Mouse (Mus musculus) heart, embryonic 10.5 days (tissue): ENCODE data around the gene Epb41l5. TPM values are rescaled to one million over a fixed set of nuclear protein-coding genes. Genes with fewer than 3 reads are reported as not detected.
A peak's percentile ranks its signal among the peaks of the same experiment; 100 is the strongest.

Source experiments
- DNase-seq: peaks from one replicate; pipeline ENCODE4 v3.0.0-alpha.2; 2017; ENCODE audit warnings: low spot score
- H3K27ac ChIP-seq: fragments of 300-500 bp; sonication (generic); 2 replicates; pipeline ENCODE4 v1.5.1; 2016; ENCODE audit warnings: mild to moderate bottlenecking
- H3K27me3 ChIP-seq: fragments of 300-500 bp; sonication (generic); 2 replicates; pipeline ENCODE4 v1.6.1; 2016; ENCODE audit warnings: mild to moderate bottlenecking; ENCODE audit not compliant: poor library complexity, insufficient read depth, severe bottlenecking
- H3K36me3 ChIP-seq: fragments of 300-500 bp; sonication (generic); 2 replicates; pipeline ENCODE4 v1.6.1; 2016; ENCODE audit warnings: mild to moderate bottlenecking, moderate library complexity
- H3K4me1 ChIP-seq: fragments of 300-500 bp; sonication (generic); 2 replicates; pipeline ENCODE4 v1.6.1; 2016; ENCODE audit warnings: mild to moderate bottlenecking
- H3K4me3 ChIP-seq: fragments of 300-500 bp; sonication (generic); 2 replicates; pipeline ENCODE4 v1.5.1; 2016; ENCODE audit warnings: mild to moderate bottlenecking, moderate library complexity
- H3K9me3 ChIP-seq: fragments of 300-500 bp; sonication (generic); 2 replicates; pipeline ENCODE4 v1.6.1; 2016; ENCODE audit warnings: mild to moderate bottlenecking, moderate library complexity
- WGBS: fragments of 180-500 bp; shearing (Covaris S2); methylation state at CpG from one replicate; pipeline ENCODE4 v1.1.7; 2016; 5-methylcytosine and 5-hydroxymethylcytosine counted together
- polyA plus RNA-seq: library from polyadenylated mRNA; unstranded; fragments of >200 nt; fragmentation: Nextera tagmentation; extraction: Ambion mirVana; gene quantifications from 2 replicates; pipeline ENCODE4 v1.2.1, GENCODE M21; 2016

Epb41l5 gene
- polyA plus RNA-seq, 1 experiment from 2014 or later, result 35.4 TPM

DNA sequence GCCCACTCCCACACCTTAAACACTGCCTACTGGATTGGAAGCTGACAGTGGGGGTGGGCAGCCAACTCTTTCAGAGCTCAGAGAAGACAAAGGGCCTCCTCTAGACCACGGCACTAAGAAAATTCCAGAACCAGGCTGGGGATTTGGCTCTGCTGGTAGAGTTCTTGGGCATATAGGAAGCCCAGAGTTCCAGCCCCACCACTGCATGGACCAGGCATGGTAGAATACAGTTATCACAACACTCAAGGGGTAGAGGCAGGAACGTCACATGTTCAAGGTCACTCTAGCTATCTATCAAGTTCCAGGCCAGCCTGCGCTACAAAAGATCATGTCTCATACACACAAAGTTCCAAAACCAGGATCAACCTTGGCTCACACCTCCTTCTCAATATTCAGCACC, 145.6 kb downstream of the Epb41l5 start:
- H3K4me3 ChIP-seq, result peak overlapping the region; percentile 88
- H3K27ac ChIP-seq, result peak overlapping the region; percentile 95
- no peaks in the 10 kb centered on the region for H3K9me3 ChIP-seq
- no peak for DNase-seq
- WGBS, result 57% methylated on average over 3 of the region's 3 CpGs
- H3K27me3 ChIP-seq, result 0 out of 2 replicates have a peak, but pooled peaks cover 7% of the 10 kb centered on the region
- H3K36me3 ChIP-seq, result peaks cover 17% of the 10 kb centered on the region
- peaks cover 54% of the 10 kb centered on the region for H3K4me1 ChIP-seq

DNA sequence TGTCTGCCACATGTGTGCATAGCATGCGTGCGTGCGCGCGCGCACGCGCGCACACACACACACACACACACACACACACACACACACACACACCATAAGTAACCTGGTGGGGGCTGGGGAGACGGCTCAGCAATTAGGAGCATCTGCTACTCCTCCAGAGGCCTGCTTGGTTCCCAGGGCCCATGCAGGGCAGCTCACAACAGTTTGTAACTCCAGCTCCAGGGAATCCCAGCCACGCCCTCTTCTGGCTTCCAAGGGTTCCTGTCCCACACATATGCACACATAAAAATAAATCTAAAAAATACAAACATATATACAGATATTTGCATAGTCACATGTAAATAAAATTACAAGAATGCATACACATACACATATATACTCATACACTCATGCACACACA, 146.1 kb downstream of the Epb41l5 start:
- Histone ChIP-seq H3K4me1 (peaks cover 56% of the 10 kb centered on the region), H3K27ac (peak overlapping the region; percentile 95), H3K36me3 (peaks cover 17% of the 10 kb centered on the region), H3K4me3 (peak overlapping the region; percentile 88), H3K9me3 (no peaks in the 10 kb centered on the region), H3K27me3 (0 out of 2 replicates have a peak, but pooled peaks cover 7% of the 10 kb centered on the region)
- WGBS, result 90% methylated on average over 11 of the region's 11 CpGs
- DNase-seq, result no peak

DNA sequence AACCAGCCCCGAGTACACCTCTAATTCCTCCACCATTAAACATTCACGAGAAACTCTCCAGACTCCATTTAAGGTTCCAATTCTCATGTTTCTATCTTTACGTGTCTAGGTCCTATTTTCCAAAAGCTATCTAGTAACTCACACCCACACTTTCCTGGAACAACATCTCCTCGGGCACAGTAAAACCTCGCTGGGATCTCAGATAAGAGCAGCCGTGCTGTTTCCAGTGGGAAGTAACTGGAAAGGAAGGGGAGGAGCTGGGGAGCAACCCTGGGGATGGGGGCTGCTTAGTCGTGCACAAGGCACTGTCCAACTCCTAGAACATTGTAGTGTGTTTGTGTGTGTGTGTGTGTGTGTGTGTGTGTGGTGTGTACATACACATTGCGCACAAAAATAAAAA, 146.9 kb downstream of the Epb41l5 start:
- Histone ChIP-seq H3K27ac (peak overlapping the region; percentile 38; the same call in 1 of the 2 replicates), H3K9me3 (no peaks in the 10 kb centered on the region), H3K4me1 (peaks cover 64% of the 10 kb centered on the region), H3K4me3 (no peak overlapping the region), H3K36me3 (peaks cover 17% of the 10 kb centered on the region), H3K27me3 (0 out of 2 replicates have a peak, but pooled peaks cover 2% of the 10 kb centered on the region)
- DNase-seq, result no peak
- WGBS, result 44% methylated on average over 8 of the region's 8 CpGs

DNA sequence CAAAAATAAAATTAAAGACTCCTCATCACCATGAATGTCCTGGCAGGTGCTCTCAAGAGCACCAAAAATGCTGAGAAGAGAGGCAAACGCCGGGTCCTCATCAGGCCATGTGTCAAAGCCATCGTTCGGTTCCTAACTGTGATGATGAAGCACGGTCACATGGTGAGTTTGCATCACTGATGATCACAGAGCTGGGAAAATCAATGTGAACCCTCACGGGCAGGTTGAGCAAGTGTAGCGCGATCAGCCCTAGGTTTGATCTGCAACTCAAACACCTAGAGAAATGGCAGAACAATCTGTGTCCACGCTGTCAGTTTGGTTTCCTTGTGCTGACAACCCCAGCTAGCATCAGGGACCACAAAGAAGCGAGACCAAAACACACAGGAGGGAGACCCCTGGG, 149.3 kb downstream of the Epb41l5 start:
- Histone ChIP-seq H3K4me3 (no peak overlapping the region), H3K27ac (no peak overlapping the region), H3K27me3 (no peaks in the 10 kb centered on the region), H3K9me3 (no peaks in the 10 kb centered on the region), H3K4me1 (peaks cover 60% of the 10 kb centered on the region), H3K36me3 (peaks cover 24% of the 10 kb centered on the region)
- 91% methylated on average over 10 of the region's 10 CpGs for WGBS
- DNase-seq, result no peak

DNA sequence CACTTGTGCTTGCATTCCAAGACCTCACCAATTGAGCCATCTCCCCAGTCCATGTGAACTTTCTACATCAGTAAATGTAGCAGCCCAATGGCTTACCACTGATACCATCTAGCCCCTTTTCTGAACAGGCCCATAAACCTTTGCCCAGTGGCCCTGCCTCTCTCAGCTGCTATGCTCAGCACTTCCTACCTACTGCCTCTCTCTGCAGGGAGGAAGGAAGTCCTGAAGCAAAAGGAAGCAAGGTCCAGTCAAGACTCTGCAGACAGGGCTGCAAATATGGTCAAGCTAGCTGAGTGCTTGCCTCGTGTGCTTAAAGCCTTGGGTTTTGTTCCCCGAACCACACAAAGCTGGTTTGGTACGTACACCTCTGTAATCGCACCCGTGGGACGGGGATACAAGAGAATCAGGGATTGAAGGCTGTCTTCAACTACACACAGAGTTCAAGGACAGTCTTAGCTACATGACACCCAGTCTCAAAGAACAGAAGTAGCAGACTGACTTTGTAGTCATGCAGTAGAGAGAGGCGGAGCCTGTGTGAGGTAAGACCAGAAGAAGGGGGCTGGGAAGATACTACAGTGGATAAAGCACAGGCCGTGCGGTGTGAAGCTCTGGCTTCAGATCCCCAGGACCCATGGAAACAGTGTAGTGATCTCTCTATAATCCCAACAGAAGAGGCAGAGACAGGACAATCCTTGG, 150.1 kb downstream of the Epb41l5 start:
- Histone ChIP-seq H3K4me1 (peaks cover 58% of the 10 kb centered on the region), H3K36me3 (peaks cover 24% of the 10 kb centered on the region), H3K27ac (peak overlapping the region; percentile 14; the same call in 1 of the 2 replicates), H3K9me3 (no peaks in the 10 kb centered on the region), H3K4me3 (no peak overlapping the region), H3K27me3 (no peaks in the 10 kb centered on the region)
- DNase-seq, result no peak
- WGBS, result 80% methylated on average over 9 of the region's 9 CpGs

DNA sequence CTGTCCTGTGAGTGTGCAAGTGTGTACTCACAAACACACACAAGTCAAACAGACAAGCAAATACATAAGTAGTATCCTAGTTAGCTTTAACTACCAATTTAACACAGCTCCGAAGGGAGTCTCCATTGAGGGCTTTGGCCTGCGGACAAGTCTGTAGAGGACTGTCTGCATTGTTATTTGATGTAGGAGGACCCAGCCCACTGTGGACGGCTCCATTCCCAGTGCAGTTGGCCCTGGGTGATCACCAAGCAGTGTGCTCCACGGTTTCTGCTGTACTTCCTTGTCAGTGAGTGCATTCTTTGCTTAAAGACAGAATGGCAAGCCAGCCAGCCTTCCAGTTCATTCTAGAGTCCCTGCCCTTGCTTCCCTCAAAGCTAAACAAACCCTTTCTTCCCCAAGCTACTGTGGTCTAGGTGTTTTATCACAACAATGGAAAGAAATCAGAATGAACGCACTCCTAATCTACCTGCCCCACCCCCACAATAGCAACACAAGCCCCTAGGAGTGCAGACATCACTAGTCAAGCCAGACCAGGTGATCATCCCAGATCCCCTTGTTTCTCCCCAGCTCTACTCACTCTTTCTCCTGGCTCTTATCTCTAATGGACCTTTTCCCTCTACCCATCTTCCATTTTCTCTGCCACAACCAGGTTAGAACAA, 151.3 kb downstream of the Epb41l5 start:
- peaks cover 53% of the 10 kb centered on the region for H3K4me1 ChIP-seq
- WGBS, result 76% methylated on average over 5 of the region's 5 CpGs
- DNase-seq, result no peak
- H3K4me3 ChIP-seq, result no peak overlapping the region
- H3K27me3 ChIP-seq, result no peaks in the 10 kb centered on the region
- H3K36me3 ChIP-seq, result peaks cover 27% of the 10 kb centered on the region
- H3K9me3 ChIP-seq, result no peaks in the 10 kb centered on the region
- no peak overlapping the region for H3K27ac ChIP-seq

DNA sequence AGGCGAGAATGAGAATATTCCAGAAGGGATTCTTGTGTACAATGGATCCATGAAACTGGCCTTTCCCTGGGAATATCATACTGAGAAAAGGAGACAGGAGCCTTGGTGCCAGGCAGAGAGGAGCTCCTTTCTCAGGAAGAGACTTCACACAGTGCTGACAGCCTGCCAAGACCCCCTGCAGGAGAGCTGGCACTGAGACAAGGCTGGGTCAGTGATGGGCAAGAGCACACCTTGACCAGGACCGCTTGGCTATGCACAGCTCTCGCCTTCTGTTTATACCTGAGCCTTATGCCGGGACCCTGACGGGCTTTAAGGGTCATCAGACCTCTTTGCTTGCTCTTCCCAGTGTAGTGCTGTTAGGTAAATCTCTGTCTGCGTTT, 153.4 kb downstream of the Epb41l5 start:
- Histone ChIP-seq H3K4me1 (peaks cover 51% of the 10 kb centered on the region), H3K36me3 (peaks cover 18% of the 10 kb centered on the region; the same call in 1 of the 2 replicates), H3K9me3 (no peaks in the 10 kb centered on the region), H3K27me3 (no peaks in the 10 kb centered on the region), H3K4me3 (no peak overlapping the region), H3K27ac (no peak overlapping the region)
- WGBS, result 91% methylated on average over 6 of the region's 6 CpGs
- no peak for DNase-seq

Other genes starting within 250 kb of the Epb41l5 start
- 0.08 and 0.12 TPM in 2 replicates for gene Inhbb, start 226.8 kb downstream of the Epb41l5 start, polyA plus RNA-seq
- 176 and 192 TPM in 2 replicates for gene Ralb, start 144.2 kb downstream of the Epb41l5 start, polyA plus RNA-seq
- 22.3 and 24.8 TPM in 2 replicates for gene Tmem185b, start 122.8 kb downstream of the Epb41l5 start, polyA plus RNA-seq
- gene Ptpn4, start 188.6 kb upstream of the Epb41l5 start, polyA plus RNA-seq, result 3.7 and 4.7 TPM in 2 replicates